Mouse (Mus musculus): ENCODE results near the gene Atp2b4. TPM values are rescaled to one million over a fixed set of nuclear protein-coding genes. Genes with fewer than 3 reads are reported as not detected.

Gene Atp2b4
- total RNA-seq, 2 experiments from 2014 or later: 8.6 to 12.9 TPM

DNA sequence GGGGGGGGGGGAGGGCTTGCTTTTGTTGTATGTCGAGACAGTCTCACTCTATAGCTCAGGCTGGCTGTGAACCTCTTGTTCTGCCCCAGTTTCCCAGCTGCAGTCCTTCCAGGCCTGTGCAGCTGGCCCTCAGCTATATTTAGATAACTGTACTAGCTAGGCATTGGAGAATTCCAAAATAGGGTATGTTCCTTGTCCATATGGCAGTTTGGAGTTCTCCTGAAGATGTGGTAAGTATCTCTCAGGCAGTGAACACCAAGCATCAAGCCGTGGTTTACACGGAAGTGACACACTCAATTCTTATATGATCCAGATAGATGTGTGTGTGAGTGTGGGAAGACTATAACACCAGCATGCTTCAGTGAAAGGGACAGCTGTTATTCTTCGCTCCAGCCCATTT, 137.4 kb downstream of the Atp2b4 start:
- DNase-seq: no peak
- intact Hi-C loops (cut with DNase I): no loop called here

DNA sequence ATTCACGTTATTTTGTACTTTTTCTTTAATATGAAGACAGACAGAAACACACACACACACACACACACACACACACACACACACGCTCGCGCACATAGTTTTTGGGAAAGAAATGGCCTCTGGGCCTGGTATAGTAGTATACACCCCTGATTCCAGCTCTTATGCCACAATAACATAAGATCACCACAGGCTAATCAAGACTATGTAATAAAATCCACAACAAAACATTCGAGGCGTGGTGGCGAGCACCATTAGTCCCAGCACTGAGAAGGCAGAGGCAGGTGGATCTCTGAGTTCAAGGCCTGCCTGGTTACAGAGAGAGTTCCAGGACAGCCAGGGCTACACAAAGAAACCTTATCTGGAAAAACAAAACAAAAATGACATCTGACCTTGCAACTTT, 137.9 kb downstream of the Atp2b4 start:
- intact Hi-C loops (cut with DNase I): no loop called here
- no peak for DNase-seq

DNA sequence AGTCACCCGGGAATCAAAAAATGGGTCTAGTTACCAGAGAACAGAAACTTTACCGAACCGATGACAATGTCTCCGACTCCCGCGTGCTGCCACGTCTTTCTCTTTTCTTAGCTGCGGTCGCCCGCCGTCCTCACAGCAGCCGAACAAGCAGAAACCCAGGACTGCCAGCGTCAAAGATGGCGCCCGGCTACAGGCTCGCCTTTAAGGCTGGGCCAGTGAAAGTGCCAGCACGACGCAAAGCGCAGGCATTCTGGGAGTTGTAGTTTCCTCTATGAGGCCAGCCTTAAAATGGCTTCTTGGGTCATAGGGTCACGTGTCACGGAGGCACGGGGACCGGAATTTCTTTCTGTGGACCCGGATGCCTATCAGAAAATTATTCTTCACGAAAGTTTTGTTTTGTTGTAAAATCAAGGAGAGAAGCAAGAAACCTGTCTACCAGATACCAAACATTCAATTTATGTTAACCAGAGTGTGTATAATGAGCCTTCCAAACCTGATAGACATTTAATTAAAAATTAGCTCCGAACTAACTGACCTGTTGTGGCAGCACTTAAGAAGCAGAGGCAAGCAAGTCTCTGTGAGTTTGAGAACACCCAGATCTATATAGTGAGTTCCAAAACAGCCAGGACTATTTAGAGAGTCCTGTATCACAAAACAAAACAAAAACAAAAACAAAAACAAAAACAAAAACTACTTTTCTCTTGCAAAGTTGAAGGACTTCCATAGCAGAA, 139.5 kb downstream of the Atp2b4 start, which contains the start of gene Gm38394:
Gm38394 (minus strand) TSS at position 116 of the 731 bp plus-strand sequence.
- peak; percentile 86 to 89 for DNase-seq
- intact Hi-C loops (cut with DNase I): no loop called here

DNA sequence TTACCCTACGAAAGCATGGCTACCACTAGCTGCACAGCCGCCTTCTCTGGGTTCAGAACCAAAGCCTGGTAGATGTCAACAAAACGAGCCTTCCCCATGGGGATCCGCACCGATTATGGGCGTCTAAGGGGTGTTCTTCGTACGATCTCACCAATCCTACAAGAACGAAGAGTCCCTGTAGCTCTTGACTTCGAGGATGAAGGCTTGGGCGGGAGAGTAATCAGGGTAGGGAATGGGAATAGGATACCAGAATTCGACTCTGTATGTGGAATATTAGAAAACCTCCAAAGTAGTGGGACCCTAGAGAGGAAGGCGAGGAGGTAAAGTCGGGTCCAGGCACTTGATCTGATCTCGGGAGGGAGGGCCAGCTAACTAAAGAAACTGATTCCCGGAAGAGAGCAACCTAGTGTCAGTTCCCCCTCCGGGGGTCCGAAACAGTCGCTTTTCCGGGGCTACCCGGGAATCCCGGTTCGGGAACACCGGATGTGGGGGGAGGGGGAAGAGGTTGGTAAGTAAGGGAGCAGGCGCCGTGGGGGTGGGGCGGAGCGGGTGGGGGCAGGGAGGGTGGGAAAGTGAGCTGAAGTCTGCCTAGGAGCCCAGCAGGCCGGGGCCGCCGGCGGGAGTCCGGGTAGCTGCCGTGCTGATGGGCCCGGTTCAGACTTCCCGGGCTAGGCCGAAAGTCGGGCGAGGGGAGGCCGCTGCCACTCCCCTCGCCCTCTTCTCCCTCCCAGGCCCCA, 140.2 kb downstream of the Atp2b4 start, which contains the start of gene Zbed6:
Zbed6 (minus strand) TSS at position 420 of the 737 bp plus-strand sequence.
- peak in 1 of 2 experiments; percentile 63 for DNase-seq
- intact Hi-C loops (cut with DNase I): no loop called here

DNA sequence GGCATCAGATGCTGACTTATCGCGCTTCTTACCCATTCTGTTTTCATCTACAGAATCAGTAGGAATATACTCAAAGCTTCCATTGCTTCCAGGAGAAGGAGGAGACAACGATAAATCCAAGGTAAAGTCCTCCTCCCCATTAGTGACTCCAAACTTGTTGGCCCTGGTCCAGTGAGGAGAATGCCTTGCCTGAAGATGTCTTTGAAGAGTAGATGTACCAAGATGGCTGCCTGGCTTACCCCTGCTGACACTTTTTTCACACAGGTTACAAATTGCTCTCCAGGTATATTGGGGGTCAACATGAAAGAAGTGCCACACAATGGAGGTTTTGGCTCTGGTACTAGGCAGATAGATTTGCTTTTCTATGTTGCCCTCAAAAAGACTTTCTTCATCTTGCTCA, 142.0 kb downstream of the Atp2b4 start:
- intact Hi-C loops (cut with DNase I): no loop called here
- DNase-seq: no peak

DNA sequence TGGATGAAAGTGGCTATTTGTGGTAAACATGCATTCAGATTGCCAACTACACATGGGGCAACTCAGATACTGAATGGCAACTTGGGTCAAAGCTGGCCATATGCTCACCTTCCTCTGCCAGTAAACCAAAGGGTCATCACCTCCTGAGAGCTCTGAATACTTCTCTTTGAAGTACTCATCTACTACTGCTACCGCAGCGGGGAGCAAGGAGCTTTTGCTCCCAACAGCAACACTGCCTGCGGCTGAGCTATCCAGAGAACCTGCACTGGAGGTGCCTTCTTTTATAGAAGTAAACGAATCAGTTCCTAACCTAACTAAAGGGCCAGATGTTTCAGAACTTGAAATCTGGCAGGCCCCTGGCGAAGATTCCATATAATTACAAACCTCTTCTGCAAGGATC, 144.0 kb downstream of the Atp2b4 start:
- intact Hi-C loops (cut with DNase I): no loop called here
- DNase-seq: no peak

DNA sequence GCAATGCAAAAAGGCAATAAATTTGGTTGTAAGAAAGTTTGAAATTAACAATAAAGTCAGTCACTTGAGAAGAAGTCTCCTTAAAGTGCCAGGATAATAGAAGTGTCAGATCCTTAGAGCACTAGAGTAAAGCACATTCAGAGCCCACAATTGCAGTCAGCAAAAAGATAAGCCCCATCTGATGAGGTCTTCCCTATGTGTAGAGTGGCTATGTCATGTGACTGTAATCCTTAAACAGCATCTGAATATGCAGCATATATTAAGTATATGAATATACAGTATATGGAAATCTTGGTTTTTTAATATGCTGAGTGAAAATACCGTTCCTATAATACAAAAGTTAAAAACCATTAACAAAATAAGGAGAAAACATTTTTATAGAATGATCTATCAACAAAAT, 147.8 kb downstream of the Atp2b4 start:
- DNase-seq: no peak
- intact Hi-C loops (cut with DNase I): no loop called here

DNA sequence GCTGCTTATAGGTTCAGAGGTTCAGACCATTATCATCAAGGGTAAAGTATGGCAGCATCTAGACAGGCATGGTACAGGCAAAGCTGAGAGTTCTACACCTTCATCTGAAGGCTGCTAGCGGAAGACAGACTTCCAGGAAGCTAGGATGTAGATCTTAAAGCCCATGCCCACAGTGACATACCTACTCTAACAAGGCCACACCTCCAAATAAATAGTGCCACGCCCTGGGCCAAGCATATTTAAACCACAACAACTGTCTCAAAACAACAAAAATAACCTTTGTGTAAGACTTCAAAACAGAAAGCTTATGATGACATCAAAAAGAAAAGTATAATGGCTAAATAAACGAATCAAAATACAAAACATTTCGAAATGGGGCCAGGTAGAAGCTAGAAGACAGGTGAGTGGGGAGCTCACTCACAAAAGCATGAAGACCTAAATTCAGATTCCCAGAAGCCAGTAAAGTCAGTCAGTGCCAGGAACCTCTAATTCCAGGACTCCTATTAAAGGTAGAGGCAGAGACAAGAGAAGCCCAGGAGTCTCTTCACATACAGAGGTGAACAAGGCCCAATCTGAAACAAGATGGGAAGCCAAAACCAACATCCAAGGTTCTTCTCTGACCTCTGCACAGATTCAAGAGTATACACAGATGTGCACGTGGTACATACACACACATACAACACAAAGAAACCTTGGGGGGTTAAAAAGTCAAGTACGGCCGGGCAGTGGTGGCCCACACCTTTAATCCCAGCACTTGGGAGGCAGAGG, 150.4 kb downstream of the Atp2b4 start:
- intact Hi-C loops (cut with DNase I): no loop called here
- no peak for DNase-seq

Small RNAs within 50 kb of the gene (microRNA-seq; reads per million reads assigned to microRNA genes)
- gene Mir6903: 0 to 0.36 reads per million in 2 experiments

Other genes starting within 250 kb of the Atp2b4 start
- 10 to 100 TPM; 42.6 to 43.8 TPM for gene Snrpe, start 190.8 kb downstream of the Atp2b4 start, total RNA-seq (2021)
- gene Zbed6, start 140.2 kb downstream of the Atp2b4 start, total RNA-seq (2021): 1 to 10 TPM; 5.1 to 8.2 TPM
- gene Gm38394, start 139.7 kb downstream of the Atp2b4 start, total RNA-seq (2021): 10 to 100 TPM; 28.4 to 29.1 TPM
- gene Lax1, start 110.9 kb downstream of the Atp2b4 start, total RNA-seq (2021): not detected
- gene Optc, start 107.0 kb upstream of the Atp2b4 start, total RNA-seq (2021): not detected
- gene Prelp, start 120.4 kb upstream of the Atp2b4 start, total RNA-seq (2021): 10 to 100 TPM; 16.1 to 19.9 TPM
- 10 to 100 TPM; 80.2 to 86.9 TPM for gene Fmod, start 236.2 kb upstream of the Atp2b4 start, total RNA-seq (2021)